Mouse (Mus musculus) left cerebral cortex, adult 6 months (tissue): ENCODE results near the gene Gcc1. TPM values are rescaled to one million over a fixed set of nuclear protein-coding genes. Genes with fewer than 3 reads are reported as not detected.

Experiments used
- long read RNA-seq, 2 experiments: library from polyadenylated mRNA; unstranded; transcript quantifications; one replicate each; pipeline ENCODE4 v2.0.0; 2019 to 2020
- polyA plus RNA-seq: library from polyadenylated mRNA; unstranded; fragments of <200 nt; fragmentation: Nextera tagmentation; gene quantifications from 2 replicates; pipeline ENCODE4 v1.2.3, GENCODE M21; 2021

Gene Gcc1
- polyA plus RNA-seq = 4.6 and 4.8 TPM in 2 replicates
- long read RNA-seq, experiment 1, full-length matches to known transcripts = 41 of 60 reads
- long read RNA-seq, experiment 1, partial matches to known transcripts = 0 of 60 reads
- long read RNA-seq, experiment 1, other reads (novel, unspliced or antisense) = 19 of 60 reads
- long read RNA-seq, experiment 2, full-length matches to known transcripts = 2 of 4 reads
- long read RNA-seq, experiment 2, partial matches to known transcripts = 0 of 4 reads
- long read RNA-seq, experiment 2, other reads (novel, unspliced or antisense) = 2 of 4 reads

GRCm38 (mm10) chr6:28428290-28428689, at the start of gene Gcc1:
Gene Gcc1 (minus strand): TSS chr6:28428390.

GRCm38 (mm10) chr6:28474839-28475238, 46.6 kb upstream of the Gcc1 start, which contains the start of gene Snd1:
Gene Snd1 (plus strand): TSS chr6:28475139.

GRCm38 (mm10) chr6:28449253-28449652, 21.1 kb upstream of the Gcc1 start, which contains the start of gene Pax4:
Gene Pax4 (minus strand): TSS chr6:28449353.

GRCm38 (mm10) chr6:28427096-28427839, 922 bp downstream of the Gcc1 start, which contains the start of gene Fscn3:
Gene Fscn3 (plus strand): TSS chr6:28427789.

GRCm38 (mm10) chr6:28423313-28423712, 4.9 kb downstream of the Gcc1 start, which contains the start of gene Arf5:
Gene Arf5 (plus strand): TSS chr6:28423560.

GRCm38 (mm10) chr6:28397681-28398203, 30.4 kb downstream of the Gcc1 start, which contains the start of gene Zfp800:
Gene Zfp800 (minus strand): TSS chr6:28398005.

Other genes starting within 250 kb of the Gcc1 start
- gene Zfp800, start 30.4 kb downstream of the Gcc1 start, polyA plus RNA-seq = 11.5 and 19.5 TPM in 2 replicates
- gene Arf5, start 4.8 kb downstream of the Gcc1 start, polyA plus RNA-seq = 106 and 427 TPM in 2 replicates
- not detected in 2 replicates for gene Fscn3, start 601 bp downstream of the Gcc1 start, polyA plus RNA-seq
- gene Pax4, start 21.0 kb upstream of the Gcc1 start, polyA plus RNA-seq = 0.21 TPM in 1 of 2 replicates, not detected in the other
- gene Snd1, start 46.7 kb upstream of the Gcc1 start, polyA plus RNA-seq = 25.2 and 33.2 TPM in 2 replicates